Mouse (Mus musculus) brown adipose tissue, adult 24 weeks (tissue): ENCODE results near the gene Tmprss9. TPM values are rescaled to one million over a fixed set of nuclear protein-coding genes. Genes with fewer than 3 reads are reported as not detected.

Experiments
- H3K27ac ChIP-seq: fragments of 200-500 bp; replicated peaks from 2 replicates; pipeline ENCODE4 v1.5.1; 2012; ENCODE audit warnings: low read depth, mild to moderate bottlenecking, low read length
- H3K4me1 ChIP-seq: fragments of 200-500 bp; 2 replicates; pipeline ENCODE4 v1.6.1; 2012; ENCODE audit warnings: low read length, mixed read lengths; ENCODE audit not compliant: control insufficient read depth, insufficient read depth, insufficient read length
- H3K4me3 ChIP-seq: fragments of 200-500 bp; 2 replicates; pipeline ENCODE4 v1.5.1; 2012; ENCODE audit warnings: low read depth, mild to moderate bottlenecking, low read length, moderate library complexity; ENCODE audit not compliant: insufficient read depth
- polyA plus RNA-seq: library from polyadenylated mRNA; stranded (reverse); fragments of >200 nt; gene quantifications from 2 replicates; pipeline ENCODE4 v1.2.4, GENCODE M21; 2012; ENCODE audit not compliant: missing spikeins, insufficient read depth, insufficient read length

Tmprss9 gene
- polyA plus RNA-seq, 1 experiment: not detected

- H3K4me1 ChIP-seq: peaks cover 6% of the 10 kb centered on the region
- H3K4me3 ChIP-seq: no peak overlapping the region
- no peak overlapping the region for H3K27ac ChIP-seq
Measured at GRCm38 (mm10) chr10:80895697-80896096, 24.0 kb downstream of the Tmprss9 start.

- Histone ChIP-seq H3K4me3 (no peak overlapping the region), H3K4me1 (peaks cover 10% of the 10 kb centered on the region), H3K27ac (no peak overlapping the region)
Measured at GRCm38 (mm10) chr10:80896581-80897485, 25.2 kb downstream of the Tmprss9 start.

DNA sequence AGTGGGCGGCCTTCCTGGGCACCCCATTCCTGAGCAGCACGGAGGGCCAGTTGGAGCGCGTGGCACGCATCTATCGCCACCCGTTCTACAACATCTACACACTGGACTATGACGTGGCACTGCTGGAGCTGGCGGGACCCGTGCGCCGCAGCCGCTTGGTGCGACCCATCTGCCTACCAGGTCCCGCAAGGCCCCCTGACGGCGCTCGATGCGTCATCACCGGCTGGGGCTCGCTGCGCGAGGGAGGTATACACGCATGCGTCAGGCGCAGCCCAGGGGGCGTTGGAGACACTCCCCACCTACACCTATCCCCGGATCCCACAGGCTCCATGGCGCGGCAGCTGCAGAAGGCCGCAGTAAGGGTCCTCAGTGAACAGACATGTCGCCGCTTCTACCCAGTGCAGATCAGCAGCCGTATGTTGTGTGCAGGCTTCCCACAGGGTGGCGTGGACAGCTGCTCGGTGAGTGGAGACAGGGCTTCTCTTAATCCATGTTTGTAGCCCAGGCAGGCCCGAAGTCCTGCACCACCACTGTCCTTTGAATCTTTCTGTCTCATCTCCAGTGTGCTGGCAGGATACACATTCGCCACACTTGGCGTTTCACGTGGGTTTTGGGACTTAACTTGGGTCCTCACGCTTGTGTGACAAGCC lies 26.3 kb downstream of the Tmprss9 start:
- Histone ChIP-seq H3K4me1 (peaks cover 10% of the 10 kb centered on the region), H3K27ac (no peak overlapping the region), H3K4me3 (no peak overlapping the region)

DNA sequence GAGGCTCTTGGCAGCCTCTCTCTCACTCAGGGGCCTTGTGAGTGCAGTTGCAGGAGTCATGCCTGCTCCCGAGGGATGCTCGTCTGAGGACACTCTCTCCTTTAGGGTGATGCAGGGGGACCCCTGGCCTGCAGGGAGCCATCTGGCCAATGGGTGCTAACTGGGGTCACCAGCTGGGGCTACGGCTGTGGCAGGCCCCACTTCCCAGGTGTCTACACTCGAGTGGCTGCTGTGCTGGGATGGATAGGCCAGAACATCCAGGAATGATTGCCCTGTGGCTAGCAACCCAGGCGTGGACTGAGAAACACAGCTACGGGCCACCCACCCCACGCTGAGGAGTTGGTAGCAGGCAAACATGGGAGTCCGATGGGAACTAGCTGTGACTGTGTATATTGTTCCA lies 27.4 kb downstream of the Tmprss9 start:
- peak overlapping the region; percentile 79 for H3K4me3 ChIP-seq
- H3K27ac ChIP-seq: no peak overlapping the region
- H3K4me1 ChIP-seq: peaks cover 10% of the 10 kb centered on the region

- Histone ChIP-seq H3K4me1 (peaks cover 10% of the 10 kb centered on the region), H3K27ac (peak overlapping the region; percentile 13; the same call in 1 of the 2 replicates), H3K4me3 (peak overlapping the region; percentile 79)
Measured at GRCm38 (mm10) chr10:80899591-80900317, 28.1 kb downstream of the Tmprss9 start.

- H3K4me3 ChIP-seq: peak within 1 kb of the TSS; percentile 79
- peak within 1 kb of the TSS; percentile 64 for H3K27ac ChIP-seq
- H3K4me1 ChIP-seq: peaks cover 10% of the 10 kb centered on the region
Measured at GRCm38 (mm10) chr10:80900318-80901247, 28.9 kb downstream of the Tmprss9 start, which contains the start of gene Timm13. TSS of gene Timm13 (minus strand) at chr10:80900969.

GRCm38 (mm10) chr10:80901409-80902272 lies 30.0 kb downstream of the Tmprss9 start:
- peaks cover 10% of the 10 kb centered on the region for H3K4me1 ChIP-seq
- peak overlapping the region; percentile 22 for H3K27ac ChIP-seq
- H3K4me3 ChIP-seq: no peak overlapping the region

DNA sequence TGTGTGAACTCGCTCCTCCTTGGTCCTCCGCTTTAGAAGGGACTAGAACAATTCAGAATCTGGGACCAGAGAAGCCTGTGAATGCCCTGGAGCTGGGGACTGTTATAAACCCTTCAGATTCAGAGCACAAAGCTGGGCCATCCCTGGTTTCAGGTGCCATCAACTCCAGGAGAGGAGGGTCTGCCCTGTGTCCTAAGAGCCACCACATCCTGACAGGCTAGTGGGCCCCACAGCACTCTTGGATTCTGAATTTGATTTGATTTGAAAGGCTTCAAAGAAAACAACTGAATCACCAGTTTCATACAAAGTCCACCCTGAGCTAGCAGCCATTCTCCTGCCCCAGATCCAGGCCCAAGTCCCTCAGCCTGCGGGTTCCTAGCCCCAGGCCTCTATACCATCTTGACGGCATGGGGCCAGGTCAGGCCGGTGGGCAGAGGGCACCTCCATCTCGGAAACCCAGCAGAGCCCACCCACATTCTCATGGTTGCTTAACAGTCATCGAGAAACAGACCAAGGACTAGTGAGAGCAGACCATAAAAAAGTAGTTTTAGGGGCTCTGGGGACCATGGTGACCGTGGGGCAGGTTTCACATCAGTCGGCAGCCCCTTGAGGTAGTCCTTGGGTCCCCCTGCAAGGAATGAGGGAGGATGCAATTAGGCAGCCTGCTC lies 30.8 kb downstream of the Tmprss9 start:
- Histone ChIP-seq H3K27ac (no peak overlapping the region), H3K4me1 (peaks cover 10% of the 10 kb centered on the region), H3K4me3 (no peak overlapping the region)

- H3K4me3 ChIP-seq: no peak overlapping the region
- no peak overlapping the region for H3K27ac ChIP-seq
- peaks cover 10% of the 10 kb centered on the region for H3K4me1 ChIP-seq
Measured at GRCm38 (mm10) chr10:80903282-80903681, 31.6 kb downstream of the Tmprss9 start.

GRCm38 (mm10) chr10:80904004-80904693 lies 32.5 kb downstream of the Tmprss9 start:
- no peak overlapping the region for H3K4me3 ChIP-seq
- peaks cover 8% of the 10 kb centered on the region for H3K4me1 ChIP-seq
- H3K27ac ChIP-seq: no peak overlapping the region

- Histone ChIP-seq H3K4me1 (peaks cover 6% of the 10 kb centered on the region), H3K4me3 (no peak overlapping the region), H3K27ac (no peak overlapping the region)
Measured at GRCm38 (mm10) chr10:80904709-80905108, 33.1 kb downstream of the Tmprss9 start.

GRCm38 (mm10) chr10:80909375-80910162 lies 37.9 kb downstream of the Tmprss9 start:
- Histone ChIP-seq H3K27ac (no peak overlapping the region), H3K4me1 (peaks cover 5% of the 10 kb centered on the region), H3K4me3 (no peak overlapping the region)
